Mouse (Mus musculus) spleen, embryonic (tissue): ENCODE measurements around the gene Clec16a.

Experiments used
- CTCF ChIA-PET: fragments of 350-600 bp; sonication (Branson Sonifier 250); formaldehyde crosslinking; loops from one replicate; lab custom pipeline; 2022; lab: Charles Lee

Gene Clec16a

DNA sequence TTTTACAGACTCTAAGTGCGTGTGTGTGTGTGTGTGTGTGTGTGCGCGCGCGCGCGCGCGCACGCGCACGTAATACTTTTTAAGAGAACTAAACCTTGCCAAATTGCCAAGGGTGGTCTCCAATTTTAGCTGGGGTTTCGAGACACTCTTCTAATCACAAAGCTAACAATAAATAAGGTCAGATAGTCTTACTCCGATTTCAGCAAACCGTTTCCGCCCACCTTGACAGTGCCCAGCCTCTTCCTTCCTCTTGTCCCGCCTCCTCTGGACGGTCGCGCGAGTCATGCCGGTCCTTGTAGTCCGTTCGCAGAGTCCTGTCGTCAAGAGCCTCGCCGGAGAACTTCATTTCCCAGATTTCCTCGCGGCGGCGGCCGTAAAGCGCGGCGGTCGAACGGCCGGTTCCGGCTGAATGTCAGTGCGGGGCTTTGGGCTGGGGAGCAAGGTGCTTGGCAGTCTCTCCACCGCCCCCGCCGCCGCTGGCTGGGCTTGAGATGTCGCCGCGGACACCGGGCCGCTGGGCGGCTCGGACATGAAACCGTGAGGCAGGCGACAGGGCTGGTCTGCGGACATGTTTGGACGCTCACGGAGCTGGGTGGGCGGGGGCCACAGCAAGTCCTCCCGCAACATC lies at the start of gene Clec16a:
Gene Clec16a (plus strand): TSS at position 345 of the 628 bp plus-strand sequence.
- CTCF ChIA-PET = no interaction called here

DNA sequence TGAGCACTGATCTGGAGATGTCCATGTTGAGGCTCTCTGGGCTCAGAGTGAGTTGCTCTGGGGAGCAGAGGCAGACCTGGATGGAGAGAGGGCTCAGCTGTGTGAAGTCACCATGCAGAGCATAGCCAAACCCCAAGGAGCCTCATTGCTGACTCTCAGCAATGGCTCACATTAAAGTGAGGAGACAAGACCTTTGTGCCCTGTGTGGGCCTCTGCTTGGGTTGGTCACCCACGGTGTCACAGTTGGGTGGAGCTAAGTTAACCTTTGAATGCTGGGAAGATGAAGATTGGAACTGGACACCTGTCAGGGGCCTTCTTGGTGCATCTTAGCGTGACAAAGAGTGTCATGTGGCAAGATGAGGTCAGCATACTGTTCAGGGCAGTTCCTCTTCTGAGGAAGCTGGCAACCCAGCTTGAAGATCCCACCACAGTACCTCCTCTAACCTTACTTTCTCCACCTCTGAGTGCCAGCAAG lies 49.3 kb upstream of the Clec16a start:
- CTCF ChIA-PET = interaction anchor here (1.0 kb wide), 1 partner anchor 22 kb away, joined by 3 read pairs; no protein-coding TSS in a partner anchor

DNA sequence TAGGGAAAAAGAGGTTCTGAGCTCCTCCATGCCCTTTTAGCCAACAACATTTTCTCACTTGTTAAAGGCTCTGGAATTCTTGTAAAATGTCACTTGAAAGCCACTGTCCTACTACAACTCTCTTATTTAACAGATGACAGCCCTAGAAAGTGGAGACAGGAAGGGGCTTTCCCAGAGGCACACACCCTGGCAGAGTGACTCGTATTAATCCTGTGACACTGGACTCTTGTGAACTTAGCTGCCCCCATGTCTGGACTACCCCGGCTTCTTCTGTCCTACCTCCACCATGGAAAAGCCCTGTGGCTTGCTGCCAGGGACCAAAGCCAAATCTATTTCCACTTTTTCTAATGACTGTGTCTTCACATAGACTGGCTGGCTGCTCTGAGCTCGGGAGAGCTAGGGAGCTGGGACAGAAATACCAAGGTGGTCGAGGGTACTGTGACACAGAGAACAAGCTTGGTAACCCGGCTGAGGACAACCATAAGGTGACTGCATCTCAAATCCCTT lies 47.0 kb upstream of the Clec16a start:
- CTCF ChIA-PET = interaction anchor here (0.5 to 1.2 kb wide), 4 partner anchors 9 to 499 kb away, joined by 3 read pairs; no protein-coding TSS in a partner anchor

DNA sequence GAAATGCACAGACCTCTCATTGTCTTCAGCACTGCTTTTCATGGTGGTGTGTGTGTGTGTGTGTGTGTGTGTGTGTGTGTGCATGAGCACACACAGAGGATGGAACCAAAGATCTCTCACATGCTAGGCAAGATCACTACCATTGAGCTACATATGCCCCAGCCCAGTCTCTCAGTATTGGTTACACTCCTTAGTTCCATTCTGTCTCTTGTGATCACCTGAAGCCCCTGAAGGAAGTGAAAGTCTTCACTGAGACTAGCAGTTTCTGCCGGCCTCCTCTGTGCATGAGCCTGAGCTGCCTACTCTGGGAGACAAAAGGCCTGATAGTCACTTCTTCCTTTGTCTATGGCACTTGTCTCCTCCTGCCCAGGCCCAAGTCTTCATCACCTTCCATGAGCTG lies 46.0 kb upstream of the Clec16a start:
- CTCF ChIA-PET = interaction anchor here (0.7 kb wide), 1 partner anchor 498 kb away, joined by 3 read pairs; no protein-coding TSS in a partner anchor

DNA sequence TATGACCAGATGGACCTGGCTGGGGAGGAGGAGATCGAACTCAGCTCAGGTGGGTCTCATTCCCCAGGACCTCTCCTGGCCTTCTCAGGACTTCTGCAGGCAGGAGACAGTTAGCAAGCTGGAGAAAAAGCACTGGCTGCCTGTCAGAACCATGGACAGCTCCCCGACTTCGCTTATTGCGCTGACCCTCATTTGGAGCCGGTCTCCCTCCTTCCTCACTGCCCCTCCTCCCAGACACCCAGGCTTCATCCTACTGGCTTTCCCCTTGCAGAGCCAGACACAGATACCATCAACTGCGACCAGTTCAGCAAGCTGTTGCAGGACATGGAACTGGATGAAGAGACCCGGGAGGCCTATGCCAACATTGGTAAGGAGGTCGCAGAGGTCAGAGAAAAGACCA lies 43.3 kb upstream of the Clec16a start:
- CTCF ChIA-PET = interaction anchor here (0.8 to 1.6 kb wide), 2 partner anchors 21 to 85 kb away, joined by 3 read pairs; no protein-coding TSS in a partner anchor

DNA sequence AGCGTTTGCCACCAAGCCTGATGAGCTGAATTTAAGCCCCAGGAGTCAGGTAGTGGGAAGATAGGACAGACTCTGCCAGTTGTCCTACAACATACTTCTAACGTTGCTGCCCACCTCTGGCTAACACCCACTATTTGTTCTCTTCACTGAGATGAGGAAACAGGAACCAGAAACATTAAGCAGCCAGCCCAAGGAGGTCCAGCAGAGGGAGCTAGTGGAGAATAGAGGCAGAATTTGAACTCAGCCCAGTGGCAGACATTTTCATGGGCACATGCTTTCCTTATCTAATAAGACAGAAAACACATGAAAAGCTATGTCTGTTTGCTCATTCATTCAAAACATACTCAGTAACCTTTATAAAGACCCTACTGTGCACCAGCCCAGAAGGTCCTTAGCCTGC lies 42.1 kb upstream of the Clec16a start:
- CTCF ChIA-PET = interaction anchor here (1.1 to 1.6 kb wide), 2 partner anchors 18 to 86 kb away, joined by 3 read pairs; no protein-coding TSS in a partner anchor

DNA sequence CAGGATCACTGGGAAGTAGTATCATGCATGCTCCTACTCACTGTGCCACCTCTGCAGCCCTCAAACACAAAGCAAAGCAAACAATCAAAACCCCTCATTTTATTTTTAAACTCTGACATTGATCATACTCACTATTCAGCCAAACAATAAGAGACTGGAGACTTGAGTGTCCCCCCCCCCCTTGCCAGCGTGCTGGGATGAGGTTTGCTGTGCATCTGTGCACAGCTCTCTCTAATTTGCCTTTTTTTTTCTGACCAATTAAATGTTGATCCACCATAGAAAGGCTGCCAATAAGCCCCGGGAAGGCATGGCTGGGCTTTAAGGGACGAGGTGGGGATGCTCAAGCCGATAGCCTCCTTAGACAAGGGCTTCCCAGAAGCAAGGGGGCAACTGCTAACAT lies 37.7 kb upstream of the Clec16a start:
- CTCF ChIA-PET = interaction anchor here (0.6 kb wide), 1 partner anchor 9 kb away, joined by 3 read pairs; no protein-coding TSS in a partner anchor

DNA sequence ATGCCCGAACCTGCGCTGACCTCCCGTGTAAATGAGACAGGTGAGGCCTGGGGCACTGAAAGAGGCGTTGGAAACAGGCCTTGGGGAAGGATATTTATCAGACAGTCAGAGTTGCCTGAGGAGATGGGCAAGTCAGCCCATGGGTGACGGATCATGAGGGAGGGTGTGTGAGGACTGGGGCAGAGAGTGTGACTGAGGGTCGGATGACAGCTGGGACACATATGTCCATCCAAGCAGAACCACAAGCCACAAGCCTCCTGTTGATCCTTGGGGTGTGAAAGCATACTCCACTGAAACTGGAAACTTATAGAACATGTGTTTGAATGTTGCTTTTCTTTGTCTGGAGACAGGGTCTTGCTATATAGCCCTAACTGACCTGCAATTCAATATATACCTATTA lies 36.4 kb upstream of the Clec16a start:
- CTCF ChIA-PET = no interaction called here

DNA sequence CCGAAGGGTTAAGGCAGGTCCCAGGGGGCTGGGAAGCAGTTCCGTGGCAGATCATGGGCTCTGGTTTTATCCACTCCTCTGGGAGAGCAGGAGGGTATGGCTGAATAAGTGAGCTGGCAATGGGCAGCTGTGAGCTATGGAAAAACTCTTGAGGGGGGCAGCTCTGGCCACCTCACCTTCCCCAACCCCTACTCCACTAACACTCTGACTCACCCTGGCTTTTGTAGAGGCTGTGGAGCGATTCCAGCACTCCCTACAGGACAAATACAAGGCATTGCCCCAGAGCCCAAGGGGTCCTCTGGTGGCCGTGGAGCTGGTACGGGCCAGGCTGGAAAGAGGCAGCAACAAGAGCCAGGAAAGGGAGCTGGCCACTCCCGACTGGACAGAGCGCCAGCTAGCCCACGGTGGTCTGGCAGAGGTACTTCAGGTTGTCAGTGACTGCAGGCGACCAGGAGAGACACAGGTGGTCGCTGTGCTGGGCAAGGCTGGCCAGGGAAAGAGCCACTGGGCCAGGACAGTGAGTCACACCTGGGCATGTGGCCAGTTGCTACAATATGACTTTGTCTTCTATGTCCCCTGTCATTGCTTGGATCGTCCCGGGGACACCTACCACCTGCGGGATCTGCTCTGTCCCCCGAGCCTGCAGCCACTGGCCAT lies 34.5 kb upstream of the Clec16a start:
- CTCF ChIA-PET = no interaction called here

DNA sequence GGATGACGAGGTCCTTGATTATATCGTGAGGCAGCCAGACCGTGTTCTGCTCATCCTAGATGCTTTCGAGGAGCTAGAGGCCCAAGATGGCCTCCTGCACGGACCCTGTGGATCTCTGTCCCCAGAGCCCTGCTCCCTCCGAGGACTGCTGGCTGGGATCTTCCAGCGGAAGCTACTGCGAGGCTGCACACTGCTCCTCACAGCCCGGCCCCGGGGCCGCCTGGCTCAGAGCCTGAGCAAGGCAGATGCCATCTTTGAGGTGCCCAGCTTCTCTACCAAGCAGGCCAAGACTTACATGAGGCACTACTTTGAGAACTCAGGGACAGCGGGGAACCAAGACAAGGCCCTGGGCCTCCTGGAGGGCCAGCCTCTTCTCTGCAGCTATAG lies 34.0 kb upstream of the Clec16a start:
- CTCF ChIA-PET = no interaction called here

DNA sequence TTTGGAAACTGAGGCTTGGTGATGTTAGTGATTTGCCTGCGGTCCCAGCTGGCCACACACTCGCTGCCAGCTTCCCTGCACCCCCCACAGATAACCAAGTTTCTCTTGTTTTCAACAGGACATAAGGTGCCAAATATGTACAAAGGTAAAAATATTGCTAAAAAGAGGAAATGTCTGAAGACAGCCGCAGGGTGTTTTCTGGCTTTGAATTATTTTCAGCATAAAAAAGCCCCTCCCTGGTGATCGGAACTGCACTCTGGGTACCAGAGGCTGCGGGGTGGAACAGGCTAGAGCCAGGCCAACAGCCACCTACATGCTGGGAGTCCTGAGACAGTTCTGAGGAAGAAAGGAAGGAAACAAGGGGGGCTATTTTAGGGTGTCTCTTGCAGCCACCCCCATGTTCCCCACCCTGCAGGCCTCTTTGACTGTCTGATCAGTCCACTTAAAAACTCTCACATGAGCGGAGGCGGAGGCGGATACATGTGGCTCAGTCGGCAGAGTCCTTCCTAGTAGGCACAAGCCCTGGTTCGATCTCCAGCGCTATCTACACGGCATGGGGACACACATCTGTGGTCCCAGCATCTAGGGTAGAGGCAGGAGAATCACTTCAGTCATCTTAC lies 29.1 kb upstream of the Clec16a start:
- CTCF ChIA-PET = interaction anchor here (1.0 to 1.1 kb wide), 2 partner anchors 15 to 19 kb away, joined by 3 read pairs; no protein-coding TSS in a partner anchor

DNA sequence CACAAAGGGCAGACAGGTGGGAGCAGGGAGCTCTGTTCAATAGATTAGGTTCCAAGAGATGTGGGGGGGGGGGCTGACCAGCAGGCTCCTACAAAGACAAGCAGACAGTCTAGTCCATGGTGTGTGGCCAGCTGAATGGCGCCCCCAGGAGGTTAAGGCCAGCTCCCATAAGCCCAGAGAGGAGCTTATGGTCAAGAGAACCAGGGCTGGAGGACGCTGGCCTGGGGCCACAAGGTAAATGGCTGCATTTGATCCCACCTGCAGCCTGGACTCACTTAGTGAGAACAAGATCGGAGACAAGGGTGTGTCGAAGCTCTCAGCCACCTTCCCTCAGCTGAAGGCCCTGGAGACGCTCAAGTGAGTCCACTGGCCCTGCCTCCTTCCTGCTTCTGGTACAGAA lies 27.1 kb upstream of the Clec16a start:
- CTCF ChIA-PET = interaction anchor here (0.5 to 1.3 kb wide), 4 partner anchors 21 to 1136 kb away, joined by 3 to 5 read pairs (median 4); no protein-coding TSS in a partner anchor

DNA sequence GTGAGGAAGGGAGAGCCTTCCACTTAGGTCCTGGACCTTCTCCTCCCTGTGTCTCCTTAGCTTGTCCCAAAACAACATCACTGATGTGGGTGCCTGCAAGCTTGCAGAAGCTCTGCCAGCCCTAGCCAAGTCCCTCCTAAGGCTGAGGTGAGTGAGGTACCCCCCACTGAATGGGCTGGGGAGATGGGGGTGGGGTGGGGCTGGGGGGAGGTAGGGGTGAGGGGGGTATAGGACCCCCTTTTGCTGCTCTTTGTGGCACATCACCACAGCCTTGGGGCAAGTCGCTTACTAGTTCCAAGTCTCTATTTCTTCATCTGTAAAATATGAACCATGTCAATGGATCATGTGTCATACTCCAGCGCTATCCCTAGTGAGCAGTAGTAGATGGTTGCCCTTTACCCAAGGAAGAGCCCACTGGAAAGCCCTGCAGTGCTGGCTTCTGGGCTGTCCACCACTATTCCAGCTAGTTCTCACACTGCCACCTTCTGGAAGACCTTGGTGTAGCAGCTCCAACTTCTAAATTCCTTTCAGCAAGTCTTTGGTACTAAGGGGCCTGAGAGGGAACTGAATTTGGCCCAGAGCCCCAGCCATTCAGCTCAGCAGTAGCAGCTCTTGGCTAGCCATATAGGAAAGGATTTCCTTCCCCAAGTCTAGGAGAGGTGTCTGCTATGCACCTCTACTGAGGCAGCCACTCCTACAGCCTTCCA lies 24.1 kb upstream of the Clec16a start:
- CTCF ChIA-PET = interaction anchor here (1.0 to 1.4 kb wide), 2 partner anchors 18 to 126 kb away, joined by 3 to 4 read pairs; partner anchors contain the start of gene Tekt5

DNA sequence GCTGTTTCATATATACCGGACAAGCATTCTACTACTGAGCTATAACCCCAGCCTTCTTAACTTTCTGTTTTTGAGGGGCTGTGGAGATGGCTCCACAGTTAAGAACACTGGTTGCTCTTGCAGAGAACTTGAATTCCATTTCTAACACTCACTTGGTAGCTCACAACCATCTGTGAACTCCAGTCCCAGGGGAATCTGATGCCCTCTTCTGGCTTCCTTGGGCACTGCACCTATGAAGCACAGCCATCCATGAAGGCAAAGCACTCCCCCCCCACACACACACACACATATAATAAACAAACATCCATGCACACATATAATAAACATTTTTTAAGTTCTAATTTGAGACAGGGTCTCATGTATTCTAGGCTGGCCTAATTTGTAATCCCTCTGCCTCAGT lies 22.3 kb upstream of the Clec16a start:
- CTCF ChIA-PET = interaction anchor here (0.7 to 1.3 kb wide), 7 partner anchors 9 to 105 kb away, joined by 3 to 4 read pairs (median 3); no protein-coding TSS in a partner anchor

DNA sequence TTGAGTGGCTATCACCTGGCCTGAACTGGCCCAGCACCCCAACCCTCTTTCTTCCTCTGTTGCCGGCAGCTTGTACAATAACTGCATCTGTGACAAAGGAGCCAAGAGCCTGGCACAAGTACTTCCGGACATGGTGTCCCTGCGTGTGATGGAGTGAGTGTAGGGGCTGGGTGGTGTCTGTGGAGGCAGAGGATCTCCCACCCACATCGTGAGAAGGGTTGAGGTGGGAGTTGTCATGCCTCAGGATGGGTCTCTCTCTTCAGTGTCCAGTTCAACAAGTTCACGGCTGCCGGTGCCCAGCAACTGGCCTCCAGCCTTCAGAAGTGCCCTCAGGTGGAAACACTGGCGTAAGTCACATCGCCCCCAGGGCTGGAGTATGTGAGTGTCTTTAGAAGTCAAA lies 21.5 kb upstream of the Clec16a start:
- CTCF ChIA-PET = interaction anchor here (1.0 to 1.3 kb wide), 2 partner anchors 22 to 60 kb away, joined by 3 read pairs; no protein-coding TSS in a partner anchor

DNA sequence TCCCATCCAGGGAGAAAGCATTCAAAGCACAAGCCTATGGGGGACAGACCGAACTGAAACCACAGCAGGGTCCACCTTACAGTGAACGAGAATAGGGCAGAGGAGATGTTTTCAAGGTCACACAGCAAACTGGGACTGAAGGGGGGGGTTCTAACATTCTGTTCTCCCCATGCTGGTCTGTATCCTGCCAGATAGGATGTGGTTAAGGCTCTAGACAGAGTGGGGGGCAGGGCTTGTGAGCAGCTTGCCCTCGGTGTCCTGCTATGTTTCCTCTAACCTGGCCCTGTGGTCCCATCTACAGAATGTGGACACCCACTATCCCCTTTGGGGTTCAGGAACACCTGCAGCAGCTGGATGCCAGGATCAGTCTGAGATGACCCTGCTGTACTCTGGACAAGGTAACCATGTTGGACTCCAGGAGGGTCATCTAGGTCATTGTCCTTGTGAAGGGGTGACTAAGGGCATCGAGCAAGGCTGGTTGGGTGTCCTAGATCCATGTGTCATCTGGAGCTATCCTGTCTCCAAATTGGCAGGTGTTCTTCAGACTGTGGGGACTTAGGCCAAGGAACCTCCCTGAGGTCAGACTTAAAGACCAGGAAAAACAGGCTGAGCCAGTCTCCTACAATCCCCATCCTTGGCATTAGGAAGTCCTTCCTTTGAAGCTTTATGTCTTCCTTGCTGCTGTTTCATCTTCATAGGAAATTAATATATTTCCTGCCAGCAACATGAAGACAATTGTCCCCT lies 20.1 kb upstream of the Clec16a start:
- CTCF ChIA-PET = no interaction called here

DNA sequence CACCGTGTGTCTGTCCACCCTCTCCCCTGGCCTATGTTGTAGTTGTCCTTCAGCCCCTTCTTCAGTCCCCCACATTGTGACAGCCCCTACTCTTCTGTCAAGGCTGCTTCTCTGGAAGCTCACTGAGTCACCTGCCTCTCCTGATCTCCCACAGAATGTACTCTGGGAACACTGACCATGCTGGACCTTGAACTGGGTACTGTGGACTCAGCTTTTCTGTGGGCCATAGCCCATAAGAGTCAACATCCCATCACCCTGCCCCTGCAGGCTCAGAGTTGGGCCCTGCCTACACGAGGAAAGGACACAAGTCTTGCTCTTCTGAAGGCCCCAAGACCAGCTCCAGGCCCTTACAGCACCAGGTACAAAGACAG lies 19.5 kb upstream of the Clec16a start:
- CTCF ChIA-PET = no interaction called here

DNA sequence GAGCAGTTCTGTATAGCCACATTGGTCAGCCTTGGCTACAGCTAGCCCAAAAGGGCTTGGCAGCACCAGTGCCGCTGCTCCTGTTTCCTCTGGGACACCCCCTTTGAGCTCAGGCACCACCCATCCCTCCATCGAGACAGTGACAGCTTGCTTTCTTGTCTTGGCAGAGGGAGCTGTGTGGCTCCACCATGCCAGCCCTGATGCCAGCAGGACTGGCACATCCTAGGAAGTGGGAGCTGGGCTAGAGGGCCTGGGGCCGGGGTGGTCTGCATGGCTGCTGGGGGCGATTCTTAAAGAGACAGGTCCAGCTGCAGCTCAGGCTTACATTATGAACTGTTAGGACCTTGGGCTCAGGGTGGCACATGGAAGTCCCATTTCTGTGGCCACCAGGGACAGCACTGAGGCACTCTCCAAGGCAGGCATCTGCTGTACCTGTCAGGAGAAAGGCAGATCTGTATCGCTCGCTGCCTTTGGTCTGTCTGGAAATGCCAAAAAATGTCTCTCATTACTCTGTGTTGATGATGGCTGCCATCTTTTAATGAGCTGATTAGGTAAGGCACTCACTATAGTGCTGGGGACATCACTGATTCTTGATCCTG lies 18.0 kb upstream of the Clec16a start:
- CTCF ChIA-PET = interaction anchor here (0.5 kb wide), 1 partner anchor 247 kb away, joined by 11 read pairs; no protein-coding TSS in a partner anchor

DNA sequence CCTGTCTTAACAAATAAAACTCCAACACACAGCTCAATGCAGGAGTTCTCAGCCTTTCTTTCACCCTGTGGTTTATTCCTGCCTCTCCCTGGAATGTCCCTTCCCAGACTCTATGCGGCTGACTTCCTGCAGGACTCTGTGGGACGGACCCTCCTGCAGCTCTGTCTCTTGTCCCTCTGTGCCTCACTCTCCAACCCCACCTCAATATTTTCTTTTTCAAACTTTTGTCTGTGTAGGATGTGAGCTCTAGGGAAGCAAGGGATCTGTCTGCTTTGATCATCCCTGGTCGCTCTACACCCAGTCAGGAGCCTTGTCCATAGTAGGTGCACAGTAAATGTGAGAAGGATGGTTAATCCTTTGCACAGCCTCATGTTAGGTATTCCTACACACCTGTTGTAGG lies 16.8 kb upstream of the Clec16a start:
- CTCF ChIA-PET = no interaction called here

DNA sequence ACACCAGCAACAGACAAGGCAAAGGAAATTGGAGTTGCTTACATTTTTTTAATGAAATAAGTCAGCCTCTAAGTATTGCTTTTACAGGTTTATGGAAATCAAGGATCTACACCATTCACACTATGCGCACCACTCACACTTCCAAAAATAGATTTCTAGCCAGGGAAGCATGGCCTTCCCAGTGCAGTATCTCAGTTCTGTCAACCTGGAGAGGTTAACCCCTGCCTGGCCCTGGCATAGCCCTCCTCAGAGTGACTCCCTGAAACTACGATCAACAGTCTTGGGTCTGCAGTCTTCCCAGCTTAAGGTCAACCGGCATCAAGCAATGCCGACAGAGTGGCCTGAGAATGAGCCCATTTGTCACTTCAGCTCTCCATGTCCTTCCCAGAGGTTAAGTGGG lies 15.0 kb upstream of the Clec16a start:
- CTCF ChIA-PET = no interaction called here
